Mouse (Mus musculus) liver, postnatal 0 days (tissue): ENCODE results near the gene Hivep3. TPM values are rescaled to one million over a fixed set of nuclear protein-coding genes. Genes with fewer than 3 reads are reported as not detected.

Experiments
- ATAC-seq: fragments of 200-750 bp; cut with Nextera tagmentation; 2 replicates; pipeline ENCODE4 v1.8.0; 2017; ENCODE audit warnings: mild to moderate bottlenecking, moderate library complexity
- DNase-seq: peaks from one replicate; pipeline ENCODE4 v3.0.0-alpha.2; 2016
- H3K27ac ChIP-seq: fragments of 300-500 bp; sonication (generic); 2 replicates; pipeline ENCODE4 v1.5.1; 2014; ENCODE audit warnings: antibody characterized with exemption, moderate library complexity, mild to moderate bottlenecking, low read depth
- H3K27me3 ChIP-seq: fragments of 300-500 bp; sonication (generic); 2 replicates; pipeline ENCODE4 v1.6.1; 2014; ENCODE audit warnings: low read length, control low read depth, mixed read lengths; ENCODE audit not compliant: insufficient read depth
- H3K36me3 ChIP-seq: fragments of 300-500 bp; sonication (generic); replicated peaks from 2 replicates; pipeline ENCODE4 v1.6.1; 2014; ENCODE audit warnings: mild to moderate bottlenecking, control low read depth, low read length, moderate library complexity, mixed read lengths; ENCODE audit not compliant: insufficient read depth
- H3K4me1 ChIP-seq: fragments of 300-500 bp; sonication (generic); 2 replicates; pipeline ENCODE4 v1.6.1; 2014; ENCODE audit warnings: antibody characterized with exemption, mild to moderate bottlenecking, control low read depth; ENCODE audit not compliant: insufficient read depth
- H3K4me2 ChIP-seq: fragments of 300-500 bp; sonication (generic); 2 replicates; pipeline ENCODE4 v1.6.1; 2014; ENCODE audit warnings: low read depth, mild to moderate bottlenecking, low read length, moderate library complexity, mixed read lengths
- H3K4me3 ChIP-seq: fragments of 300-500 bp; sonication (generic); 2 replicates; pipeline ENCODE4 v1.5.1; 2014; ENCODE audit warnings: low read depth, low read length
- H3K9ac ChIP-seq: fragments of 300-500 bp; sonication (generic); replicated peaks from 2 replicates; pipeline ENCODE4 v1.6.1; 2014; ENCODE audit warnings: mild to moderate bottlenecking, moderate library complexity
- H3K9me3 ChIP-seq: fragments of 300-500 bp; sonication (generic); 2 replicates; pipeline ENCODE4 v1.6.1; 2016; ENCODE audit warnings: mild to moderate bottlenecking, control low read depth, low read length, mixed read lengths
- CTCF ChIP-seq: sonication (generic); IDR thresholded peaks from 2 replicates; pipeline ENCODE4 v1.5.1; 2016; ENCODE audit warnings: antibody characterized with exemption, low read depth
- EP300 ChIP-seq: IDR thresholded peaks from 2 replicates; pipeline ENCODE4 v1.6.1; 2016; ENCODE audit warnings: antibody characterized with exemption, low read depth, mild to moderate bottlenecking
- WGBS: fragments of 180-500 bp; shearing (Covaris S2); extraction: QIAGEN DNeasy Blood & Tissue Kit; methylation state at CpG from one replicate; pipeline ENCODE4 v1.1.7; 2014; ENCODE audit not compliant: insufficient replicate concordance; 5-methylcytosine and 5-hydroxymethylcytosine counted together
- polyA plus RNA-seq: library from polyadenylated mRNA; unstranded; fragments of >200 nt; fragmentation: Nextera tagmentation; extraction: Ambion mirVana; gene quantifications from 2 replicates; pipeline ENCODE4 v1.2.1, GENCODE M21; 2015

Hivep3 gene
- polyA plus RNA-seq, 1 experiment from 2014 or later: 3.8 TPM

- H3K4me2 ChIP-seq: no peak overlapping the region
- H3K36me3 ChIP-seq: no peaks in the 10 kb centered on the region
- no peaks in the 10 kb centered on the region for H3K27me3 ChIP-seq
- TF ChIP-seq EP300: no peak
- peak; percentile 35 for TF ChIP-seq CTCF
- H3K27ac ChIP-seq: no peak overlapping the region
- DNase-seq: no peak
- H3K4me1 ChIP-seq: no peaks in the 10 kb centered on the region
- no peak overlapping the region for H3K9ac ChIP-seq
- no peak for ATAC-seq
- H3K4me3 ChIP-seq: no peak overlapping the region
- 78% methylated on average over 12 of the region's 12 CpGs for WGBS
- H3K9me3 ChIP-seq: no peaks in the 10 kb centered on the region
Observed at GRCm38 (mm10) chr4:119921022-119921717, 187.6 kb downstream of the Hivep3 start.

- H3K4me1 ChIP-seq: no peaks in the 10 kb centered on the region
- no peaks in the 10 kb centered on the region for H3K9me3 ChIP-seq
- no peak for ATAC-seq
- H3K9ac ChIP-seq: no peak overlapping the region
- no peaks in the 10 kb centered on the region for H3K36me3 ChIP-seq
- H3K4me3 ChIP-seq: no peak overlapping the region
- no peak overlapping the region for H3K4me2 ChIP-seq
- DNase-seq: no peak
- no peak for TF ChIP-seq EP300
- 76% methylated on average over 8 of the region's 8 CpGs for WGBS
- H3K27me3 ChIP-seq: no peaks in the 10 kb centered on the region
- H3K27ac ChIP-seq: no peak overlapping the region
Observed at GRCm38 (mm10) chr4:119921723-119922266, 188.2 kb downstream of the Hivep3 start.

GRCm38 (mm10) chr4:119922945-119923344 lies 189.4 kb downstream of the Hivep3 start:
- Histone ChIP-seq H3K36me3 (no peaks in the 10 kb centered on the region), H3K4me2 (no peak overlapping the region), H3K27ac (no peak overlapping the region), H3K4me1 (no peaks in the 10 kb centered on the region), H3K27me3 (no peaks in the 10 kb centered on the region), H3K4me3 (no peak overlapping the region), H3K9me3 (no peaks in the 10 kb centered on the region), H3K9ac (no peak overlapping the region)
- DNase-seq (no peak), ATAC-seq (no peak)
- WGBS: 78% methylated on average over 8 of the region's 8 CpGs
- TF ChIP-seq CTCF (no peak), EP300 (no peak)

- no peaks in the 10 kb centered on the region for H3K27me3 ChIP-seq
- no peak overlapping the region for H3K27ac ChIP-seq
- 64% methylated on average over 3 of the region's 3 CpGs for WGBS
- ATAC-seq (no peak), DNase-seq (no peak)
- no peaks in the 10 kb centered on the region for H3K4me1 ChIP-seq
- no peak overlapping the region for H3K4me2 ChIP-seq
- no peaks in the 10 kb centered on the region for H3K9me3 ChIP-seq
- H3K4me3 ChIP-seq: no peak overlapping the region
- peak; percentile 51 for TF ChIP-seq CTCF
- TF ChIP-seq EP300: no peak
- no peak overlapping the region for H3K9ac ChIP-seq
- no peaks in the 10 kb centered on the region for H3K36me3 ChIP-seq
Observed at GRCm38 (mm10) chr4:119923410-119923809, 189.8 kb downstream of the Hivep3 start.

GRCm38 (mm10) chr4:119925052-119925451 lies 191.5 kb downstream of the Hivep3 start:
- DNase-seq (no peak), ATAC-seq (no peak)
- Histone ChIP-seq H3K4me3 (no peak overlapping the region), H3K9me3 (no peaks in the 10 kb centered on the region), H3K4me1 (no peaks in the 10 kb centered on the region), H3K27ac (no peak overlapping the region), H3K4me2 (no peak overlapping the region), H3K9ac (no peak overlapping the region), H3K27me3 (no peaks in the 10 kb centered on the region), H3K36me3 (no peaks in the 10 kb centered on the region)
- TF ChIP-seq CTCF (no peak), EP300 (no peak)

GRCm38 (mm10) chr4:119931923-119932322 lies 198.3 kb downstream of the Hivep3 start:
- no peaks in the 10 kb centered on the region for H3K36me3 ChIP-seq
- TF ChIP-seq CTCF (no peak), EP300 (no peak)
- no peak overlapping the region for H3K9ac ChIP-seq
- no peak overlapping the region for H3K4me3 ChIP-seq
- no peak overlapping the region for H3K4me2 ChIP-seq
- WGBS: 71% methylated on average over 8 of the region's 8 CpGs
- no peaks in the 10 kb centered on the region for H3K9me3 ChIP-seq
- no peak for ATAC-seq
- H3K27ac ChIP-seq: no peak overlapping the region
- no peaks in the 10 kb centered on the region for H3K4me1 ChIP-seq
- H3K27me3 ChIP-seq: no peaks in the 10 kb centered on the region
- no peak for DNase-seq
